Mouse (Mus musculus) heart, embryonic 13.5 days (tissue): ENCODE results near the gene Nabp2. TPM values are rescaled to one million over a fixed set of nuclear protein-coding genes. Genes with fewer than 3 reads are reported as not detected.
A peak's percentile ranks its signal among the peaks of the same experiment; 100 is the strongest.

Experiments used
- ATAC-seq: fragments of 200-750 bp; cut with Nextera tagmentation; 2 replicates; pipeline ENCODE4 v1.8.0; 2017; ENCODE audit warnings: moderate TSS enrichment; ENCODE audit not compliant: insufficient number of reproducible peaks, low FRiP score, low TSS enrichment; ENCODE audit errors: extremely low read depth
- H3K27ac ChIP-seq: fragments of 300-500 bp; sonication (generic); replicated peaks from 2 replicates; pipeline ENCODE4 v1.5.1; 2015; ENCODE audit warnings: moderate library complexity, mild to moderate bottlenecking, inconsistent platforms
- H3K27me3 ChIP-seq: fragments of 300-500 bp; sonication (generic); replicated peaks from 2 replicates; pipeline ENCODE4 v1.6.1; 2015; ENCODE audit warnings: mild to moderate bottlenecking, inconsistent platforms
- H3K36me3 ChIP-seq: fragments of 300-500 bp; sonication (generic); 2 replicates; pipeline ENCODE4 v1.6.1; 2015; ENCODE audit warnings: mild to moderate bottlenecking, inconsistent platforms
- H3K4me1 ChIP-seq: fragments of 300-500 bp; sonication (generic); 2 replicates; pipeline ENCODE4 v1.6.1; 2015; ENCODE audit warnings: inconsistent platforms
- H3K4me2 ChIP-seq: fragments of 300-500 bp; sonication (generic); 2 replicates; pipeline ENCODE4 v1.6.1; 2015; ENCODE audit warnings: inconsistent platforms, mild to moderate bottlenecking, moderate library complexity
- H3K4me3 ChIP-seq: fragments of 300-500 bp; sonication (generic); 2 replicates; pipeline ENCODE4 v1.5.1; 2015; ENCODE audit warnings: moderate library complexity, mild to moderate bottlenecking, inconsistent platforms
- H3K9ac ChIP-seq: fragments of 300-500 bp; sonication (generic); 2 replicates; pipeline ENCODE4 v1.6.1; 2015; ENCODE audit warnings: inconsistent platforms, mild to moderate bottlenecking, moderate library complexity
- H3K9me3 ChIP-seq: fragments of 300-500 bp; sonication (generic); 2 replicates; pipeline ENCODE4 v1.6.1; 2016; ENCODE audit warnings: inconsistent platforms
- WGBS: fragments of 180-500 bp; shearing (Covaris S2); methylation state at CpG from one replicate; pipeline ENCODE4 v1.1.7; 2015; ENCODE audit warnings: mixed read lengths; 5-methylcytosine and 5-hydroxymethylcytosine counted together
- polyA plus RNA-seq: library from polyadenylated mRNA; unstranded; fragments of >200 nt; fragmentation: Nextera tagmentation; extraction: Ambion mirVana; gene quantifications from 2 replicates; pipeline ENCODE4 v1.2.1, GENCODE M21; 2015

The Nabp2 gene
- polyA plus RNA-seq, 1 experiment from 2014 or later: 58.0 TPM

GRCm38 (mm10) chr10:128370601-128371000 is 40.7 kb downstream of the Nabp2 start:
- Histone ChIP-seq H3K9ac (0 out of 2 replicates have a peak overlapping the region, but pooled peaks have one; percentile 6), H3K27me3 (no peaks in the 10 kb centered on the region), H3K9me3 (no peaks in the 10 kb centered on the region), H3K4me2 (no peak overlapping the region), H3K4me1 (peaks cover 32% of the 10 kb centered on the region), H3K27ac (no peak overlapping the region), H3K36me3 (peaks cover 3% of the 10 kb centered on the region), H3K4me3 (no peak overlapping the region)
- WGBS: 54% methylated on average over 4 of the region's 4 CpGs
- ATAC-seq: no peak

- Histone ChIP-seq H3K36me3 (peaks cover 9% of the 10 kb centered on the region), H3K4me3 (no peak overlapping the region), H3K4me1 (peaks cover 32% of the 10 kb centered on the region), H3K27me3 (no peaks in the 10 kb centered on the region), H3K9ac (no peak overlapping the region), H3K27ac (0 out of 2 replicates have a peak overlapping the region, but pooled peaks have one; percentile 93), H3K9me3 (no peaks in the 10 kb centered on the region), H3K4me2 (no peak overlapping the region)
- 72% methylated on average over 5 of the region's 6 CpGs for WGBS
- no peak for ATAC-seq
Observed at GRCm38 (mm10) chr10:128370021-128370420, 41.3 kb downstream of the Nabp2 start.

- Histone ChIP-seq H3K36me3 (peaks cover 13% of the 10 kb centered on the region), H3K4me3 (peak overlapping the region; percentile 70), H3K4me2 (peak overlapping the region; percentile 92), H3K9ac (peak overlapping the region; percentile 86), H3K4me1 (peaks cover 32% of the 10 kb centered on the region), H3K27me3 (no peaks in the 10 kb centered on the region), H3K27ac (peak overlapping the region; percentile 93), H3K9me3 (no peaks in the 10 kb centered on the region)
- ATAC-seq: no peak
- 81% methylated on average over 6 of the region's 6 CpGs for WGBS
Observed at GRCm38 (mm10) chr10:128369599-128369998, 41.7 kb downstream of the Nabp2 start.

DNA sequence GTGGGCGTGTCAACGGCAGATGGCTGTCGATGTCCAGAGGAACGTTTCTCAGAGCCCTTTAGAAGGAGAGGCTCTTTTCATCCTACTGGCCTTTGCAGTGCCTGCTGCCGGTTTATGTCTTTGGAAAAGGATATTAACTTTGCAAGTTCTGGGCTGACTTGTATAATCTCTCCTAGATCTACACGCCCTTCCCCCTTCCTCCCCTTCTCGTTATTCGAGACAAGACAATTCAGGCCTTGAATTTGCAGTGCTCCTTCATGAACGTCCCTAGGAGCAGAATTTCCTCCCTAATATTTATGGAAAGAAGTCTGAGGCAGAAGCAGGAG is 42.1 kb downstream of the Nabp2 start:
- H3K9me3 ChIP-seq: no peaks in the 10 kb centered on the region

DNA sequence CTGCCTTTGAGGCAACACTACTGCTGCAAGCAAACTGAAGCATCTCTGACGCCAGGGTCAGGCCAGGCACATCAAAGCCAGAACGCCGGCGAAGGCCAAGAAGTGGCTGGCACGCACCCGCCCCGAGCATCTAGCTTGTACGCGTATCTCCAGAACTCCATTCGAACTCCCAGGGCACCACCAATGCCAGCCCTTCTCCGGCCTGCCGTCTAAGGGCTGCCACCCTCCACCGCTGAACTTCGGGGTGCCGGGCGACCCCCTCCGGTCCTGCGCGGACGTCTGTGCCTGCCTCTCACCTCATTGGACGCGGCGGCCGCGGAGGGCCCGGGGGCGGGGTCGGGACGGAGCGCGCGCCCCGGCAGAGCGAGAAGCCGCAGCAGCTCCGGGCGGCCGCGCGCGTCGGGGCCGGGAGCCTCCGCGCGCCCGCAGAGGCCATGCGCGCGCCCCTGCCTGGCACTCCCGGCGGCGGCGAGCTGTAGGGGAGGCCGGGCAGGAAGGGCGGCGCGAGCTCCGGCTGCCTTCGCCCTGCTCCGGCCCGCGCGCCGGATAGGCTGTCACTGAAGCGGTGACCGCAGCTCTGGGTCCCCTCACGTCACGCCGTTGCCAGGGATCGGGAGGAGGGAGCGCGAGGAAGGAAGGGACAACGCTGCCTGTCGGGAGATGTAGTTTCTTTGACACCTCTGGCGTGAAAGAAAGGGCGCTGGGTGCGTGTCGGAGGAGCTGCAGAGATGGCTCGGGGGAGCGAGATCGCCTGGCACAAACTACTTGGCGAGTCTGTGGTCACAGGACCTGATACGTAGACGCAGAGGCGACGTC is 42.7 kb downstream of the Nabp2 start, which contains the start of gene Coq10a:
Gene Coq10a, minus strand, starts transcription at position 596 of the 816 bp plus-strand sequence.
- no peaks in the 10 kb centered on the region for H3K27me3 ChIP-seq
- H3K27ac ChIP-seq: peak within 1 kb of the TSS; percentile 93
- H3K4me1 ChIP-seq: peaks cover 32% of the 10 kb centered on the region
- peaks cover 23% of the 10 kb centered on the region for H3K36me3 ChIP-seq
- peak within 1 kb of the TSS; percentile 70 for H3K4me3 ChIP-seq
- ATAC-seq: peak; percentile 94
- peak within 1 kb of the TSS; percentile 92 for H3K4me2 ChIP-seq
- peak within 1 kb of the TSS; percentile 86 for H3K9ac ChIP-seq
- no peaks in the 10 kb centered on the region for H3K9me3 ChIP-seq
- WGBS: under 1% methylated on average over 87 of the region's 87 CpGs

More for the DNA sequence above, 42.1 kb downstream of the Nabp2 start:
- Histone ChIP-seq H3K27ac (peak overlapping the region; percentile 93), H3K4me2 (peak overlapping the region; percentile 92), H3K9ac (peak overlapping the region; percentile 86), H3K36me3 (peaks cover 17% of the 10 kb centered on the region), H3K4me3 (peak overlapping the region; percentile 70), H3K27me3 (no peaks in the 10 kb centered on the region), H3K4me1 (peaks cover 32% of the 10 kb centered on the region)
- 7% methylated on average over 9 of the region's 9 CpGs for WGBS
- ATAC-seq: no peak; the same call in 1 of the 2 replicates

GRCm38 (mm10) chr10:128367899-128368401 is 43.3 kb downstream of the Nabp2 start:
- peak overlapping the region; percentile 92 for H3K4me2 ChIP-seq
- H3K27me3 ChIP-seq: no peaks in the 10 kb centered on the region
- peaks cover 25% of the 10 kb centered on the region for H3K4me1 ChIP-seq
- WGBS: 14% methylated on average over 19 of the region's 19 CpGs
- H3K36me3 ChIP-seq: peaks cover 30% of the 10 kb centered on the region
- no peak for ATAC-seq
- peak overlapping the region; percentile 86 for H3K9ac ChIP-seq
- H3K27ac ChIP-seq: peak overlapping the region; percentile 93
- peak overlapping the region; percentile 70 for H3K4me3 ChIP-seq
- no peaks in the 10 kb centered on the region for H3K9me3 ChIP-seq

DNA sequence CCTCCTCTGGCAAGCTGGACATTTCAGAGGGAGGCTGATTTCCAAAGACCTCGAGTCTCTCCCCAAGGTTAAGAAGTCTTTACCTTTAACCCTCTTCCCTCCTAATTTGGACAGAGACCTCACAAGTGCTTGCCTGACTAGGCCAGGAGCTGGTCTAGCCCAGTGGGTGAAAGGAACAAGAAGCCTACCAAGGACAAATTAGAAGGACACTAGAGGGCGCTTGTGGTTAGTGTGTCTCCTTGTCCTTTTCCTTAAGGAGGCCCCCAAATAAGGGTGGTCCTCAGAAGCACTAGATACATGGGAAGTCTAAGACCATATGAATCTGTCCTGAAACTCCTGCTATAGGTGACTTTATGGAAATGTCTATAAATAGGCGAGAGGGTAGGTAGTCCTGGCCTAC is 48.7 kb downstream of the Nabp2 start:
- no peak overlapping the region for H3K9ac ChIP-seq
- WGBS: 44% methylated on average over 3 of the region's 3 CpGs
- peaks cover 10% of the 10 kb centered on the region for H3K4me1 ChIP-seq
- no peak overlapping the region for H3K4me3 ChIP-seq
- no peak for ATAC-seq
- peaks cover 84% of the 10 kb centered on the region for H3K36me3 ChIP-seq
- no peak overlapping the region for H3K27ac ChIP-seq
- no peak overlapping the region for H3K4me2 ChIP-seq
- no peaks in the 10 kb centered on the region for H3K27me3 ChIP-seq
- H3K9me3 ChIP-seq: no peaks in the 10 kb centered on the region

DNA sequence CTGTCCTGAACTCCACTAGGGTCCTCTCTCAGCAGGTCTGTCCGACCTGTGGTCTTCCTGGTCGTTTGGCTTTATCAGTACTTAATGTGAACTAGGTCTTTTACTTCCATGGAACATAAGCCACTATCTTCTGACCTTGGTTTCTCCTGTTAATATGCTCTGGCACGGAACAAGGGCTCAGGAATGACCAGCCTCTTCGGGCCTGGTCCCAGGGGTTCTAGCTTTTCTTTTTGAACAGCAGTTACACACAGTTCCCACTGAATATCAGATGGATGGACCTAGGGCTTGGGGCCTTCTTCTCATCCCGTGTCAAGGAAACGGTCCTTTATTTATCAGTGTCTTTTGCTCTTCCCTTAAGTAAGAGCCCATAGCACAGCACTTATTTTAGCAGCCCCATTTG is 49.5 kb downstream of the Nabp2 start:
- Histone ChIP-seq H3K9me3 (no peaks in the 10 kb centered on the region), H3K4me2 (no peak overlapping the region), H3K27ac (no peak overlapping the region), H3K4me3 (no peak overlapping the region), H3K9ac (no peak overlapping the region), H3K27me3 (no peaks in the 10 kb centered on the region), H3K36me3 (peaks cover 91% of the 10 kb centered on the region), H3K4me1 (0 out of 2 replicates have a peak, but pooled peaks cover 3% of the 10 kb centered on the region)
- 83% methylated on average over 6 of the region's 6 CpGs for WGBS
- no peak for ATAC-seq

DNA sequence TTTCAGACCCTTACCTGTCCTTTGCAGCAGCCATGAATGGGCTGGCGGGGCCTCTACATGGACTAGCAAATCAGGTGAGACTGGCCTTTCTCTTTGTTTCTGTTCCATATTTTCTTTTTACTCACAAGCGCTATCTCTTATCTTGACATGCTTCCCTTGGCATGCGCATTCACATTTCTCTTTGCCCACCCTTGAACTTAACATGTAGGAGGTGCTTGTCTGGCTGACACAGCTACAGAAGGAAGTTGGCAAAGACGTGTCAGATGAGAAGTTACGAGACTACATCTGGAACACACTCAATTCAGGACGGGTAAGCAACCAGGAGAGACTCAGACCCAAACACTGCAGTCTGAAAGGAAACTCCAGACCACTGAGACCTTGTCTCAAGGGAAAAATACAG is 52.1 kb downstream of the Nabp2 start:
- no peak overlapping the region for H3K4me3 ChIP-seq
- H3K27ac ChIP-seq: no peak overlapping the region
- H3K4me2 ChIP-seq: no peak overlapping the region
- H3K9ac ChIP-seq: no peak overlapping the region
- ATAC-seq: no peak
- H3K27me3 ChIP-seq: no peaks in the 10 kb centered on the region
- 65% methylated on average over 6 of the region's 6 CpGs for WGBS
- H3K36me3 ChIP-seq: peaks cover 100% of the 10 kb centered on the region
- no peaks in the 10 kb centered on the region for H3K9me3 ChIP-seq
- H3K4me1 ChIP-seq: 0 out of 2 replicates have a peak, but pooled peaks cover 3% of the 10 kb centered on the region

- WGBS: 54% methylated on average over 2 of the region's 2 CpGs
- no peak overlapping the region for H3K9ac ChIP-seq
- H3K27me3 ChIP-seq: no peaks in the 10 kb centered on the region
- peaks cover 100% of the 10 kb centered on the region for H3K36me3 ChIP-seq
- no peak overlapping the region for H3K27ac ChIP-seq
- H3K4me3 ChIP-seq: no peak overlapping the region
- 0 out of 2 replicates have a peak, but pooled peaks cover 3% of the 10 kb centered on the region for H3K4me1 ChIP-seq
- no peak for ATAC-seq
- H3K4me2 ChIP-seq: no peak overlapping the region
- no peaks in the 10 kb centered on the region for H3K9me3 ChIP-seq
Observed at GRCm38 (mm10) chr10:128358796-128359195, 52.5 kb downstream of the Nabp2 start.
